Mouse (Mus musculus): Measurements from ENCODE around the gene Cdk8.

GRCm38 (mm10) chr5:146344911-146345686 is 114.1 kb downstream of the Cdk8 start:
- TF ChIP-seq CTCF (IDR thresholded peaks at IDR 0.05; ENCODE audit: low read depth, low read length) (no peak), GATA1 (IDR thresholded peaks at IDR 0.05; ENCODE audit: borderline replicate concordance, low read length) (no peak), TAL1 (conservative IDR thresholded peaks at IDR 0.05; ENCODE audit: low read depth, low read length) (no peak)

Data from G1E (cell line).